Mouse (Mus musculus) small intestine, adult 2 months (tissue): ENCODE measurements at regions not wholly inside any gene's neighbourhood (a gene's known extent, or its start where the extent isn't known, plus 50 kb on each side); places are given as distances from the start of the nearest gene placed in this dataset.

ENCODE experiments used
- H3K27ac ChIP-seq: fragments of 200-500 bp; 2 replicates; pipeline ENCODE4 v1.5.1; 2012; ENCODE audit warnings: low read depth, low read length, control low read depth, inconsistent platforms; ENCODE audit not compliant: insufficient read depth
- H3K27me3 ChIP-seq: fragments of 200-500 bp; 2 replicates; pipeline ENCODE4 v1.6.1; 2012; ENCODE audit warnings: mild to moderate bottlenecking, moderate library complexity, low read length, inconsistent platforms; ENCODE audit not compliant: control insufficient read depth, insufficient read depth
- H3K36me3 ChIP-seq: fragments of 200-500 bp; 2 replicates; pipeline ENCODE4 v1.6.1; 2012; ENCODE audit warnings: mild to moderate bottlenecking, low read length, control low read depth, inconsistent platforms; ENCODE audit not compliant: control insufficient read depth, insufficient read depth
- H3K4me1 ChIP-seq: fragments of 200-500 bp; 2 replicates; pipeline ENCODE4 v1.6.1; 2012; ENCODE audit warnings: low read length, inconsistent platforms, mixed read lengths; ENCODE audit not compliant: control insufficient read depth, insufficient read depth, insufficient read length
- H3K4me3 ChIP-seq: fragments of 200-500 bp; 2 replicates; pipeline ENCODE4 v1.5.1; 2012; ENCODE audit warnings: low read depth, mild to moderate bottlenecking, control low read depth, inconsistent platforms, low read length, moderate library complexity
- CTCF ChIP-seq: fragments of 200-500 bp; IDR thresholded peaks from 2 replicates; pipeline ENCODE4 v1.5.1; 2012; ENCODE audit warnings: low read depth, mild to moderate bottlenecking, control low read depth, inconsistent platforms, low read length, moderate library complexity, mixed read lengths; ENCODE audit not compliant: insufficient replicate concordance, insufficient read length; ENCODE audit errors: extremely low read depth
- POLR2A ChIP-seq: fragments of 200-500 bp; IDR thresholded peaks from 2 replicates; pipeline ENCODE4 v1.6.1; 2012; ENCODE audit warnings: low read depth, mild to moderate bottlenecking, control low read depth, inconsistent platforms, low read length, moderate library complexity
- WGBS: fragments of 180-500 bp; shearing (Covaris S2); methylation state at CpG from one replicate; pipeline ENCODE4 v1.1.7; 2018; 5-methylcytosine and 5-hydroxymethylcytosine counted together

DNA sequence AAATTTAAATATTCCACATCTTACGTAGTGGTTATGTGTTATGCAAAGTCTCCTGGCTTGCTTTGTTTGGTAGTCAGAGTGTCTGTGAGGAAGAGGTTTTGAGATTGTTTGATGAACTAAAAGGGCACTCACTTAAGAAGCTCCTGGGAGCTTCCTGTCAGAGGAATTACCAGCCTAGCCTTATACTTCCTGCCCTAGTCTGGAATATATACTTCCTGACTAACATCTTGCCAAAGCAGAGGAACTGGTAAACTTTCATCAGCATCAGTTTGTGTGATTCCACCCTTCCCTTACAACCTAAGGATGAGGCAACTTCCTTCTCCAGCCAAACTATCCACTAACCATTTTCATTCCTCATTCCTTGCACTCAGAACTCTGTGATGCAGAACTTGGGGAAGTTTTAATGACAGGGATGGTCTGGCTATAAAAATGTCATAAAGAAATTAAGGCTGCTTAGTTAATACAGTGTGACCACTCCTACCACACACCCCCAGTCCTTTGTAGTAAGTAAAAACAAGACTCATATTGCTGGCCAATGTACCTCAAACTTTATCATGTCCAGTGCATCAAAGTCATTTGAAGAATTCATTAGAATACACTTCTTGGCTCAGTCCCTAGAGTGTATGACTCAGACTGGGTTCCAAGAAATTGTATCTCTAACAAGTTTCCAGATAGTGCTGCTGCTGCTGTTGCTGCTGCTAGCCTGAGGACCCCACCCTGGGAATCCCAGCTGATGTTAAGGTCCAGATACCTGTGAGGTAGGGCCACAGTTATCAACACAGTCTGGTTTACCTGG, 133.4 kb upstream of the Ccdc122 start:
- no peaks in the 10 kb centered on the region for H3K36me3 ChIP-seq
- 82% methylated on average over 1 of the region's 1 CpGs for WGBS
- peaks cover 3% of the 10 kb centered on the region; the same call in 1 of the 2 replicates for H3K4me1 ChIP-seq
- H3K27me3 ChIP-seq, result no peaks in the 10 kb centered on the region
- no peak for TF ChIP-seq CTCF
- TF ChIP-seq POLR2A, result no peak
- H3K4me3 ChIP-seq, result no peak overlapping the region
- H3K27ac ChIP-seq, result no peak overlapping the region

DNA sequence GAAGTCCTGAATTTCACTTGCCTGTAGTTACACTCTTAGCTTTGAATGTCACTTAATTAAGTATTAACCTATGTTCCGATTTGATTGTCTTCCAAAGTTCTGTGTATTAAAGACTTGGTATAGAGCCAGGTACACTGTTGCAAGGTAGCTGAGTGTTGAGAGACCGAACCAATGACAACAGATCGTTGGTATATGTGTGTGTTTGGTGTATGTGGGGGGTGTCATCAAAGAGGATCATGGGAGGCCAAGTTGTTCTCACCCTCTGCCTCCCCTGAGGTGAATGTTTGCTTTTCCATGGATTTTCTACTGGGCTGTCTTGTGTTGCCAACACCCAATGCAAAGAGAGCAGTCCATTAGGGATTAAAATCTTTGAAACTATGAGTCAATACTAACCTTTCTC, 135.1 kb upstream of the Ccdc122 start:
- Histone ChIP-seq H3K36me3 (no peaks in the 10 kb centered on the region), H3K27me3 (no peaks in the 10 kb centered on the region), H3K4me1 (peaks cover 3% of the 10 kb centered on the region; the same call in 1 of the 2 replicates), H3K27ac (no peak overlapping the region), H3K4me3 (no peak overlapping the region)
- 35% methylated on average over 3 of the region's 3 CpGs for WGBS
- TF ChIP-seq POLR2A (no peak), CTCF (no peak)

GRCm38 (mm10) chr14:76899331-76899730, 137.2 kb upstream of the Ccdc122 start:
- WGBS, result 39% methylated on average over 3 of the region's 3 CpGs
- TF ChIP-seq POLR2A (no peak), CTCF (no peak)
- Histone ChIP-seq H3K4me3 (no peak overlapping the region), H3K4me1 (peaks cover 3% of the 10 kb centered on the region; the same call in 1 of the 2 replicates), H3K36me3 (no peaks in the 10 kb centered on the region), H3K27me3 (no peaks in the 10 kb centered on the region), H3K27ac (no peak overlapping the region)

DNA sequence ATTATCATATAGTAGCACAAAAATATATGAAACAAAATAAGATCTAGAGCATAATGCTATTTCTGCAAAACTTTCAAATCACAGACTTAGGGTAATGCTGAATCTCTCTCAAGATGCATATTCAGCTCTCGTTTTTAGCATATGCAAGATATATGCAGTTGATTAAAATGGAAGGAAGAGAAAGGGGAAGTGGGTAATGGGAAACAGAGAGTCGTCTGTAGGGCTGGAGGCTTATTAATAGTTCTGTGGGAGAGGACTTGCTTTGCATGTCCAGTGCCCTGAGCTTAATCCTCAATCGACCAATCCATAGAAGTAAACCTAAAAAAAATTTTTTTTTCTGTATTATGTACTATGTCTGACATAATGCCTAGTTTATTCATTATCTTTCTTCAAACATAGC, 148.9 kb upstream of the Ccdc122 start:
- 70% methylated on average over 3 of the region's 3 CpGs for WGBS

DNA sequence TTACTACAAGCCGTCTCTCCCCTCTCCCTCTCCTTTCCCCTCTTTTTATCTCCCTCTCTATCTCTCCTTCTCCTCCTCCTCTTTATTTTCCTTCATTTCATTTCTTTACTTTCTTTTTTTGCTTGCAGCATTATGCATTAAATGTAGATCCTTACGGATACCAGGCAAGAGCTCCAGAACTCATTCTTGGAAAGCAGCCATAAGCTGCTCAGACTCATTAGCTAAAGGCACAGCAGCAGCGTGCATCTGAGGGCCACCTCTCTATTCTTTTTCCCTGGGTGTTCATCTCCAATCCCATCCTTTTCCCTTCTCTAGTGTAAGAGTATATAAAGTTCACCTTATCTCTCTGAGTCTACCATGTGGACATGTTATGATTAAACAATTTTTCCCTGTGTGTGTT, 149.4 kb upstream of the Ccdc122 start:
- Histone ChIP-seq H3K27ac (no peak overlapping the region), H3K4me1 (peaks cover 5% of the 10 kb centered on the region; the same call in 1 of the 2 replicates), H3K4me3 (no peak overlapping the region), H3K27me3 (no peaks in the 10 kb centered on the region), H3K36me3 (no peaks in the 10 kb centered on the region)
- WGBS, result 54% methylated on average over 3 of the region's 3 CpGs
- TF ChIP-seq POLR2A, result no peak
- no peak for TF ChIP-seq CTCF

More for the DNA sequence above, 148.9 kb upstream of the Ccdc122 start:
- no peak overlapping the region for H3K4me3 ChIP-seq
- H3K36me3 ChIP-seq, result no peaks in the 10 kb centered on the region
- H3K4me1 ChIP-seq, result peaks cover 2% of the 10 kb centered on the region; the same call in 1 of the 2 replicates
- TF ChIP-seq CTCF (no peak), POLR2A (no peak)
- no peak overlapping the region for H3K27ac ChIP-seq
- H3K27me3 ChIP-seq, result no peaks in the 10 kb centered on the region

DNA sequence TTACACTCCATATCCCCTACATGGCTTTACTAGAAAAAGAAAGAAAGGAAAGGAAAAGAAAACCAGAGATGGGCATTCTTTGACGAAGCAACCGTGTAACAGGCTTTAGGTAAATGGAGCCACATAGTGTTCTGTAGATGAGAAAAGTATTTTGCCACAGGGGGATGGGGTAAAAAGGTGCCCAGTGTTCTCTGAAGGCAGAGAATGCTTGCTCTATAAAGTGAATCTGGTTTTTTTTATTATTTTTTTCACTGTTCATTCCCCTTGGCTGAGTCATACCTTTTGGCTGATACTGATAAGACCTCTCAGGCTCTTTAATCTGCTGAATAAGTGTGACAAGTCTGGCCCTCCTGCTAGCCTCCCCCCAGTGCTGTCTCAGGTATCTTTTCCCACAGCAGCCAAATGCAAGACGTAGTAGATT, 153.3 kb upstream of the Ccdc122 start:
- Histone ChIP-seq H3K27ac (no peak overlapping the region), H3K27me3 (no peaks in the 10 kb centered on the region), H3K4me3 (no peak overlapping the region), H3K4me1 (peaks cover 3% of the 10 kb centered on the region; the same call in 1 of the 2 replicates), H3K36me3 (no peaks in the 10 kb centered on the region)
- TF ChIP-seq POLR2A (no peak), CTCF (no peak)
- WGBS, result 64% methylated on average over 3 of the region's 3 CpGs

GRCm38 (mm10) chr14:76882711-76883171, 153.8 kb upstream of the Ccdc122 start:
- Histone ChIP-seq H3K27me3 (no peaks in the 10 kb centered on the region), H3K27ac (no peak overlapping the region), H3K4me3 (no peak overlapping the region), H3K4me1 (peaks cover 3% of the 10 kb centered on the region; the same call in 1 of the 2 replicates), H3K36me3 (no peaks in the 10 kb centered on the region)
- WGBS, result 14% methylated on average over 5 of the region's 5 CpGs
- TF ChIP-seq CTCF (no peak), POLR2A (no peak)
